Mouse (Mus musculus) embryo, embryonic 9.5 days (tissue): ENCODE measurements around the gene Smim24.
A peak's percentile ranks its signal among the peaks of the same experiment; 100 is the strongest.

Experiments used
- DNase-seq: peaks from one replicate; pipeline ENCODE4 v3.0.0-alpha.2; 2017; ENCODE audit errors: extremely low spot score

Smim24 gene

GRCm38 (mm10) chr10:81392781-81393185 lies at the start of gene Smim24:
TSS of gene Smim24 (plus strand) at chr10:81393051.
- no peak for DNase-seq

- no peak for DNase-seq
Observed at GRCm38 (mm10) chr10:81344421-81345161, 48.3 kb upstream of the Smim24 start.

- DNase-seq: no peak
Observed at GRCm38 (mm10) chr10:81345162-81345534, 47.7 kb upstream of the Smim24 start.

- peak; percentile 83 for DNase-seq
Observed at GRCm38 (mm10) chr10:81346453-81347067, 46.3 kb upstream of the Smim24 start.

- DNase-seq: no peak
Observed at GRCm38 (mm10) chr10:81349146-81349545, 43.7 kb upstream of the Smim24 start.

GRCm38 (mm10) chr10:81349961-81350350 lies 42.9 kb upstream of the Smim24 start:
- DNase-seq: no peak

GRCm38 (mm10) chr10:81350351-81351063 lies 42.3 kb upstream of the Smim24 start, which contains the start of gene Hmg20b:
TSS of gene Hmg20b (minus strand) at chr10:81350480.
- peak; percentile 99 for DNase-seq

GRCm38 (mm10) chr10:81351678-81352291 lies 41.1 kb upstream of the Smim24 start:
- no peak for DNase-seq

GRCm38 (mm10) chr10:81354738-81355477 lies 37.9 kb upstream of the Smim24 start:
- no peak for DNase-seq

- no peak for DNase-seq
Observed at GRCm38 (mm10) chr10:81355533-81355932, 37.3 kb upstream of the Smim24 start.

GRCm38 (mm10) chr10:81356352-81356990 lies 36.4 kb upstream of the Smim24 start:
- DNase-seq: no peak

GRCm38 (mm10) chr10:81356991-81357844 lies 35.6 kb upstream of the Smim24 start, which contains the start of gene Mfsd12:
TSS of gene Mfsd12 (plus strand) at chr10:81357491.
- peak; percentile 85 for DNase-seq

- no peak for DNase-seq
Observed at GRCm38 (mm10) chr10:81358209-81358608, 34.6 kb upstream of the Smim24 start.

GRCm38 (mm10) chr10:81358841-81359240 lies 34.0 kb upstream of the Smim24 start:
- no peak for DNase-seq

GRCm38 (mm10) chr10:81360721-81361120 lies 32.1 kb upstream of the Smim24 start:
- DNase-seq: no peak

GRCm38 (mm10) chr10:81362336-81362949 lies 30.4 kb upstream of the Smim24 start:
- DNase-seq: no peak

- DNase-seq: no peak
Observed at GRCm38 (mm10) chr10:81363436-81364346, 29.2 kb upstream of the Smim24 start.

GRCm38 (mm10) chr10:81364666-81365065 lies 28.2 kb upstream of the Smim24 start:
- no peak for DNase-seq
